Mouse (Mus musculus) liver, embryonic 14.5 days (tissue): ENCODE measurements around the gene Eppin.

Source experiments
- CTCF ChIP-seq: IDR thresholded peaks from 2 replicates; pipeline ENCODE4 v1.5.1; 2016; ENCODE audit warnings: antibody characterized with exemption, low read depth, control low read depth
- EP300 ChIP-seq: IDR thresholded peaks from 2 replicates; pipeline ENCODE4 v1.6.1; 2016; ENCODE audit warnings: antibody characterized with exemption, low read depth

DNA sequence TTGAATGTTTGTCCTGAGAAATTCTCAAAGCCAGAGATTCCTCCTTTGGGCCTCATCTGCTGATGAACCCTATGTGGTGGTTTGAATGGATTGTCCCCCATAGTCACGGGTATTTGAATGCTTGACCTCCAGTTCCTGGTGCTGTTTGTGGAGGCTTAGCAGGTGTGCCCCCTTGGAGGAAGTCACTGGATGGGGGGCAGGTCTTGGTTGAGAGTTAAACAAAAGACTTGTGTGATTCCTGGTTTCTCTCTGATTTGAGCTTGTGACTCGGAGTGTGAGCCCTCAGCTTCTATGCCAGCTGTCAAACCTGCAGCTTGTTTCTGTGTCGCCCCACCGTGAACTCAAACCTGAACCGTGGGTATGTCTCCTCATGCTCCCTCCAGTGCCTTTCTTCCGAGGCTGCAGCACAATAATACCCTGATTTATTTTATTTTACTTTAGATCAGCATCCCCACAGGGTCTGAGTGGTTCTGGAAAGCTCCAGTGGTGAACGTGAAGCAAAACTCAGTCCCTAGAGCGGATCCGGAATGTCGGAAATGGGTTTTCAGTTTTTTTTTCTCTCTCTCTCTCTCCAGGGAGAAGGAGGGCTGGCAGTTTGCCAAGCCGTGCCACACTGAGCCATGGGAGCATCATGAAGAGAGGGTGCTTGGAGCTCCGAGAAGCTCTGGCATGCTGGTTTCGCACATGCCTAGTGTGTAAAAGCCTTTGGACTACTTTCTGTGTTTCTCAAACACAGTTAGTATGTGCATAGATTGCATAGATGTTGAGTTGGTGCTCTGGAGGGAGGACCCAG, 48.7 kb upstream of the Eppin start:
- TF ChIP-seq CTCF (no peak), EP300 (no peak)
